Mouse (Mus musculus): Measurements from ENCODE around the gene Fgfr2.

Fgfr2 gene

GRCm38 (mm10) chr7:131608049-131608448 lies 1515.1 kb downstream of the Fgfr2 start:
- DNase-seq (ENCODE audit: low spot score), result no peak

- no peak for DNase-seq (ENCODE audit: low spot score)
Measured at GRCm38 (mm10) chr7:131605481-131605880, 1517.7 kb downstream of the Fgfr2 start.

- DNase-seq (ENCODE audit: low spot score), result no peak
Measured at GRCm38 (mm10) chr7:131604946-131605345, 1518.2 kb downstream of the Fgfr2 start.

- DNase-seq (ENCODE audit: low spot score), result no peak
Measured at GRCm38 (mm10) chr7:131603186-131603585, 1520.0 kb downstream of the Fgfr2 start.

- no peak for DNase-seq (ENCODE audit: low spot score)
Measured at GRCm38 (mm10) chr7:131602106-131602505, 1521.0 kb downstream of the Fgfr2 start.

GRCm38 (mm10) chr7:131598483-131598824 lies 1524.7 kb downstream of the Fgfr2 start:
- DNase-seq (ENCODE audit: low spot score), result no peak

- no peak for DNase-seq (ENCODE audit: low spot score)
Measured at GRCm38 (mm10) chr7:131597779-131598482, 1525.2 kb downstream of the Fgfr2 start.

GRCm38 (mm10) chr7:131585551-131585950 lies 1537.6 kb downstream of the Fgfr2 start:
- DNase-seq (ENCODE audit: low spot score), result no peak

- no peak for DNase-seq (ENCODE audit: low spot score)
Measured at GRCm38 (mm10) chr7:131582178-131582577, 1541.0 kb downstream of the Fgfr2 start.

- DNase-seq (ENCODE audit: low spot score), result no peak
Measured at GRCm38 (mm10) chr7:131575246-131575645, 1547.9 kb downstream of the Fgfr2 start.

- no peak for DNase-seq (ENCODE audit: low spot score)
Measured at GRCm38 (mm10) chr7:131560697-131561042, 1562.5 kb downstream of the Fgfr2 start.

GRCm38 (mm10) chr7:131559986-131560696 lies 1563.0 kb downstream of the Fgfr2 start, which contains the start of gene Bub3:
Bub3 (plus strand) TSS chr7:131560222.
- peak; percentile 78 for DNase-seq (ENCODE audit: low spot score)

- DNase-seq (ENCODE audit: low spot score), result no peak
Measured at GRCm38 (mm10) chr7:131557751-131558150, 1565.4 kb downstream of the Fgfr2 start.

GRCm38 (mm10) chr7:131556541-131557271 lies 1566.4 kb downstream of the Fgfr2 start:
- DNase-seq (ENCODE audit: low spot score), result no peak

- DNase-seq (ENCODE audit: low spot score), result no peak
Measured at GRCm38 (mm10) chr7:131556116-131556515, 1567.0 kb downstream of the Fgfr2 start.

- DNase-seq (ENCODE audit: low spot score), result no peak
Measured at GRCm38 (mm10) chr7:131555301-131556081, 1567.7 kb downstream of the Fgfr2 start.

GRCm38 (mm10) chr7:131554341-131555180 lies 1568.6 kb downstream of the Fgfr2 start:
- DNase-seq (ENCODE audit: low spot score), result no peak

GRCm38 (mm10) chr7:131553771-131554175 lies 1569.4 kb downstream of the Fgfr2 start:
- no peak for DNase-seq (ENCODE audit: low spot score)

GRCm38 (mm10) chr7:131552781-131553180 lies 1570.4 kb downstream of the Fgfr2 start:
- no peak for DNase-seq (ENCODE audit: low spot score)

- no peak for DNase-seq (ENCODE audit: low spot score)
Measured at GRCm38 (mm10) chr7:131551931-131552741, 1571.0 kb downstream of the Fgfr2 start.
